Mouse (Mus musculus) induced T-regulatory cell, adult 2 months (primary cell): ENCODE measurements around the gene Klhl42.

Source experiments
- DNase-seq: peaks from one replicate; pipeline ENCODE4 v3.0.0-alpha.2; 2012; ENCODE audit warnings: low read depth

Gene Klhl42

DNA sequence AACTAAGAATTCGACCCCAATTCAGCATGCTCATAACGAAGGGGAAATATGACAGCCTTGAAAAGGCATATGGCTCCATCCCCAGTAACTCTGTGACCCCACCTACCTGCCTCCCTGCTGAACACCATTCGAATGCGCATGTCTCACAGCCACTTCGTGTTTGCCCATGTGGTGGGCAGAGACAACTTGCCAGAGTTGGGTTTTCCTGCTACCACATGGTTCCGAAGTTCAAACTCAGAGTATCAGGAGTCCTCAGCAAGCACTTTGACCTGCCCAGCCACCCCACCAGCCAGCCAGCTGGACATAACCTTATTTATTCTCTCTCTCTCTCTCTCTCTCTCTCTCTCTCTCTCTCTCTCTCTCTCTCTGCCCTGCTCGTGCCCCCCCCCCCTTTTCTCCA lies 3.4 kb upstream of the Klhl42 start:
- DNase-seq, result no peak

GRCm38 (mm10) chr6:147088517-147088916 lies 2.7 kb upstream of the Klhl42 start:
- no peak for DNase-seq

- no peak for DNase-seq
These were observed 988 bp upstream of the Klhl42 start for GRCm38 (mm10) chr6:147090191-147090590.

GRCm38 (mm10) chr6:147092136-147092535 lies 957 bp downstream of the Klhl42 start:
- no peak for DNase-seq

GRCm38 (mm10) chr6:147094771-147095170 lies 3.6 kb downstream of the Klhl42 start:
- no peak for DNase-seq

DNA sequence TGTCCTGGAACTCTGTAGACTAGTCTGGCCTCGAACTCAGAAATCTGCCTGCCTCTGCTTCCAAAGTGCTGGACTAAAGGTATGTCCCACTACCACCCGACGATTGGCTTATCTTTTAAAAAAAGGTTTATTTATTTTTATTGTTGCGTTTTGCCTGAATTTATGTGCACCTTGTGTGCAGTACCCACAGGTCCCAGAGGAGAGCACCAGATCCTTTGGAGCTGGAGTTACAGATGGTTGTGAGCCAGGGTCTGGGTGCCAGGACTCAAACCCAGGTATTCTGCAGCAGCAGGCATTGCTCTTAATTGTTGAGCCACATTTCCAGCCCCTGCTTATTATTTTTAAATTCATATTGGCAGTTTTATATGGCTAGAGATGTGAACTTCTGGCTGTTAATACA lies 4.9 kb downstream of the Klhl42 start:
- no peak for DNase-seq

GRCm38 (mm10) chr6:147096934-147097333 lies 5.8 kb downstream of the Klhl42 start:
- no peak for DNase-seq

- no peak for DNase-seq
These were observed 6.3 kb downstream of the Klhl42 start for GRCm38 (mm10) chr6:147097346-147097929.

DNA sequence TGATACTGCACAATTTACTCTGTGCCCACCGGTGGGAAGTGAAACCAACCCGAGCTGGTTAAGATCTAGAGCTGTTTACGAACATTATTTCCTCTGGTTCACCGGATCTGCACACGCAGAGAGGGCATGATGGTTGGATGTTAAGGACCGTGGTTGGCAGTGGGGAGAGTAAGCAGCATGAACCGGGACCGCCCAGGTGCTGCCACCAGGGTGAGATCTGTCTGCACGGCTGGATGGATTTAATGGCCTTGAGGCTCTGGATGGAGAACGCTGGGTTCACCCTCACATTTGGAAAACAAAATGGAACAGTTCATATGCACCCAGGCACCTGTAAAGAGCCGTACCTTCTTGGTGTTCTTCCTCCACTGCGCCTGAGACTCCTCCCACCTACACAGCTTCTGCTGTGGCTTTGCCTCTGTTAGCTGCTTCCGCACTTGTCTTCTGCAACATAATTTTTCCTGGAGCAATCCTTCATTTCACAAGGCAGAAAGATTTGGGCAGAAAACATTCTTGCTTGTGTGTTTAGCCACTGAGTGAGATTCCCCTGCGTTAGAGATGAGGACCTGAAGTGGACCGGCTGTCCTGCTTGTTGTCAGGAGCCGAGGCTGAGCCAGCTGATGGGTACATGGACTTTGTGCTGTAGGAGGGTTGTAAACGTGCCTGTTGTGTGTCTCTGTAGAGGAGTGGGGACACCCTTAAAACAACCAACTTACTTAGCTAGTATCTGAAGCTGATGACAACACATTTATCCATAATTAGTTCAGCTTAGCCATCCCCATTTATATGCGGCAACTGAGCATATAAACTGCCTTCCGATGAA lies 8.5 kb downstream of the Klhl42 start:
- DNase-seq, result peak; percentile 87

DNA sequence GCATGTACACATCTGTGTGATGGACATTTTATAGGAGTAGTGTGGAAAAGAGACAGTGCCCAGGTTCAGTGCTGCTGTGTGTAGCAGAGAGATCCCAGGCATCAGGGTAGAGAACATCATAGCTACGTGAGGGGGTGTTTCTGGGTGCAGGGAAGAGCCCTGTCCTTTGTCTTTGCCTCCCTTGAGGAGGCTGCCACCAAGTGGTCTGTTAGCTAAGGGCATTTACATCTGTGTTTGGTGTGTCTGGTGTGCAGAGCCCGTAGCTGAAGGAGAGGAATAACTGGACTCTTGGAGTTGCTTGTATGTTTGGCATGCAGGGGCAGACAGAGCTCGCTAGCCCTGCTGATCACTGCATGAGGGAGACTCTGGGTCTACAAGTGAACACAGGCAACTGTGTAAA lies 11.1 kb downstream of the Klhl42 start:
- DNase-seq, result peak; percentile 54

GRCm38 (mm10) chr6:147105529-147105928 lies 14.3 kb downstream of the Klhl42 start:
- DNase-seq, result no peak

DNA sequence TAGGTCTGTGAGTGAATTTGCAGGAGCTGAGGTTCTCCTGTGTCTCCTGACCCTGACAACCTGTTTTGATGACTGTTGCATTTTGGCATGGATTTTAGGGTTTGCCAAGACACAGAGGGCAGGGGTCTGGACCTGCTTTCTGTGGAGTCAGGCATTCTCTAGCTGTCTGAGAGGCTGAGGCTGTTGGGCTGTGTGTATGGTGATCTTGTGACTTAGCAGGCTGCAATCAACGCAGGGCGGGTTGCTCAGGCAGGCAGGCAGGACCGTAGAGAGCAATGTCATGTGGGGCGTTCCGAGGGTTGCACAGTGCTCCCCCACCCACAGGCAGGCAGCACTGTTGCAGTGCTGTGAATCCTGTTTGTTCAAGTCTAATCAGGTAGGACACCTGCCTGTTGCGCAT lies 15.5 kb downstream of the Klhl42 start:
- no peak for DNase-seq

GRCm38 (mm10) chr6:147109283-147109682 lies 18.1 kb downstream of the Klhl42 start:
- no peak for DNase-seq

DNA sequence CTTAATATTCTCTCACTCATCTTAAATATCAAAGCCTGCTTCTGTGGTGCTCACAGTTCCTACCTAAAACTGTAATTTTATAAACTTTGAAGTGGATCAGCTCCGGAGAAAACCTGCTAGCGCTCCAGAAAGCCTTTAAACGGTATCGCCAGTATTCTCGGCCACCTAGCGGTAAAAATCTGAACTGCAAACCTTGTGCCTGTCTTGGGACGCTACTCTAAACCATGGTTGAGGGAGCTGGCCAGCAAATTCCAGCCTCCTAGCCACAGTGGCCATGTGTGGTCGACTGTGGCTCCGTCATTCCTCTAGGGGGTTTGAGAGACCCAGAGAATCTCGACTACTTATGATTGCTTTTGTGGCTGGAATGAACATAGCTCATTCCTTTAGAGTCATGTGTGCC lies 25.4 kb downstream of the Klhl42 start:
- peak; percentile 88 for DNase-seq

- DNase-seq, result no peak
These were observed 26.6 kb downstream of the Klhl42 start for GRCm38 (mm10) chr6:147117764-147118163.

GRCm38 (mm10) chr6:147118190-147118589 lies 27.0 kb downstream of the Klhl42 start:
- DNase-seq, result no peak

GRCm38 (mm10) chr6:147121320-147121719 lies 30.1 kb downstream of the Klhl42 start:
- no peak for DNase-seq

DNA sequence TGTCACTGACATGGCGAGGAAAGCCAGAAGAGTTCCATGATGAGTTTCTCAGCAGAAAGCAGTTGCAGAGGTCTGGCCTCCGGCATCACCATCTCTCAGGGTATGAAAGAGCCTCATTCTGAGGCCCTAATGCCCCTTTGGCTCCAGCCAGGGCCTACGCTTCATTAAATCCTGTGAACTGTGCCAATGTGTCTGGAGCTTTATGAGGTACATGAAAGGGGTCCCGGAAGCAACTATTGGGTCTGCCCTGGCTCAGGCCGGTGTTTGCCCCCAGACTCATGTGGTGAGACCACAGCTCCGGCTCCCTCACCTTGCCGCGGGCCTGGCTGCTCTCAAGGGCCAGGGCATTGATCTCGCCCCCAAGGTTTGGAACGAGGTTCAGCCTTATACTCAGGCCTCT lies 36.1 kb downstream of the Klhl42 start:
- no peak for DNase-seq

- DNase-seq, result no peak
These were observed 47.1 kb downstream of the Klhl42 start for GRCm38 (mm10) chr6:147138260-147138659.

DNA sequence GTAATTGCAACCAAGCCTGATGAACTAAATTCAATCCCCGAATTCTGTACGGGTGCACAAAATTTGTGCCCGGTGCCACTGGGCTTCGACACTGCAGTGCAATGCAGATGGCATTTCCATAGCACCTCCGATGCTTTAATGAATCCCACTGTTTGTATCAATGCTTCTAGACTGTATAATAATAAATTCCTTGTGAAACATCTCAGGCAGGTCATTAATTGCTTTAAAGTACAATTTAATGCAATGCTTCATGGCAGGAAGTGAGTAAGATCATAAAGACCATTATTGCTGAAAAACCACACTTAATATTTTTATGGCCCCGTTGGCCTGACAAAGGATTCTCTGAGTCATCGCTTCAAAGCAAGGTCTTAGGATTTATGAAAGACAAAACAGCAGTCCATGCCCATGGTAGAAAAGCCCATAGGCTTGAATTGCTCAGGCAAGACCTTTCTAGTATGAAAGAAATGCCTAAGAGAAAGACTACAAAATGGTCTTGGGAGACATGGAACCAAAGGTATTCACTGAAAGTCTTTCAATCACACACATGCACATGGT lies 49.5 kb downstream of the Klhl42 start:
- DNase-seq, result no peak

GRCm38 (mm10) chr6:147144664-147145063 lies 53.5 kb downstream of the Klhl42 start:
- DNase-seq, result no peak

GRCm38 (mm10) chr6:147145277-147145676 lies 54.1 kb downstream of the Klhl42 start:
- no peak for DNase-seq

DNA sequence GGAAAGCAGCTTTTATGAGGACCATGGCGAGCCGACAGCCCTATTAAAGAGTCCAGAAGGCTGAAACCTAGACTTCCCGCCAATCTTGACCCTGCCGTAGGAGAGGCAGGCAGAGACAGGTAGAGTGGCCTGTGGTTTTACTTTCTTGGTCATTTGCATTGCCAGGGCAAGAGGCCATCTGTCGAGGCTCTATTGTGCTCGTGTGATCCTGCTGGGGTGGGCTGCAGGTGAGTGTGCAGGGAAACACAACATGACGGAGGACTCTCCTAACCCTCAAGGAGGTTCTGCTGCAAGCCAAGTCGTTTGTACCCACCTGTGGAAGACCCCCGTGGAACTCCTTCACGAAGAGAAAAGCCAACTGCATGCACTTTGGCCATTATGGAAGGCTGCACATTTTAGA lies 54.6 kb downstream of the Klhl42 start:
- no peak for DNase-seq
